Mouse (Mus musculus) spleen, adult 12 weeks (tissue): ENCODE measurements at regions not wholly inside any gene's neighbourhood (a gene's known extent, or its start where the extent isn't known, plus 50 kb on each side); places are given as distances from the start of the nearest gene placed in this dataset.

Experiments used
- DNase-seq: peaks from one replicate; pipeline ENCODE4 v3.0.0; 2022; ENCODE audit warnings: low spot score

DNA sequence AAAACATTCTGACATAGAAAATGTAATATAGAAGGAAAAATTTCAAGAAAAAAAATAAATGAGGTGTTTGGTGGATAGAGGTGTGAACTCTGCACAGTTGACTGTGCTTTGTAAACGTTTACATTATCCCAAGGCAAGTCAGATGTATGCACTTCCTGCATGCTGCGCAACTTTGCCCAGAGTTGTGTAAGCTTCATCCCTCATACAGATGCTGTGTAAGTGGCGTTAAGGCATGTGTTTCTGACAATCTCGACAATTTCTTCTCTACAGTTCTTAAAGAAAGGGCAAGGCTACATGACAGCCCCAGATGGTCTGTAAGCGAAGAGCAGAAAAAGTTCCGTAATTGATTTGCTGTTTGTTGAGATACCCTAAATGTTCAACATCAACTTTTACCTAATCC lies 476.6 kb upstream of the Pitx2 start:
- DNase-seq: no peak

DNA sequence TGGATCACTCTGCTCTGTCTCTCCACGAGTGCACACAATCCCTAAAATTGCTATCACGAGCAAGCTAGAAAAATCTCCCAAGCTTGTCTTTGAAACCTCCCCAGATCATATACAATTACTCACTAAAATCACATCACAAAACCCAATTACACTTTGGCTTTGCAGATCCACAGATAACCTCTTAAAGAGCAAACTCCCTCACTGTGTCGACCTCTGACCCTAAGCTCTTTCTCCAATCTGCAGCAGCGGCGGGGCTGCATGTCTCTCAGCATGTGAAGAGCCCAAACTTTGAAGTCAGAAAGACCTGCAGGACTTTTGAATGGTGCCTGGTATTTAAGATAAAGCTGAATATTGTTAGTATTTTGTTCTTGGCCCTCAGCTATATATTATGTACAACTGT lies 479.4 kb upstream of the Pitx2 start:
- no peak for DNase-seq

DNA sequence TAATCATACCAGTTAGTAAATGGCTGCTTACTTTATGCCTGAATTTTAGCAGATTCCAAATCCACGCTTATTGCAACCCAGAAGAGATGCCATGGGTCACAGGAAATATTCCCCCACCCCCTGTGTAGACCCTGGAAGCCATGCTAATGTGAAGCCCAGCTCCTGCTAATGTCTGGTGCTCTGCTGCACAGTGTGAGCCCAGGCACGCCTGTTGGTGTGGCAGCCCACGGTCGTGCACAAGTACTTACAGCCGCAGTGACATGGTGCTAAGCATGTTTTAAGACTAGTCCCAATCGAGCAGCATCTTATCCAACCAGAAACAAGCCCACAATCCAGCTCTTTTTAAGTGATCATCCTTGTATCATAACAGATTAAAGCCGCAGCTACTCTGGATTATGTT lies 480.5 kb upstream of the Pitx2 start:
- no peak for DNase-seq

DNA sequence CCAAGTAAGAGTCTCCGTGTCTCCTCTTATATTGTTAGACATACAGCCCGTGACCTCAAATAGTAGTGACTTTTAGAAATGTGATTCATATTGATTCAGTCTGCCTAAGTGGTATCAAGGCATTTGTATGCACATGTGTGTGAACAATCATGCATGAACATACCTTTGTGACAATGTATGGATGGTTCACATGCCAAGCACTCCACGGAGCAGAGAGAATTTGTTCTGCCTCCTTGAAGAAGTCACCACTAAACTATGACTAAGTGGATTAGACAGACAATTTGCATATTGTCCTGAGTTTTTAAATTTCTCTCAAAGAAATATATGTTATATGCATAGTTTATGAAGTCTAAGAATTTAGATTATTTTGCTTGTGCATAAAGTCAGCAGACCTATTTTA lies 492.4 kb upstream of the Pitx2 start:
- no peak for DNase-seq

DNA sequence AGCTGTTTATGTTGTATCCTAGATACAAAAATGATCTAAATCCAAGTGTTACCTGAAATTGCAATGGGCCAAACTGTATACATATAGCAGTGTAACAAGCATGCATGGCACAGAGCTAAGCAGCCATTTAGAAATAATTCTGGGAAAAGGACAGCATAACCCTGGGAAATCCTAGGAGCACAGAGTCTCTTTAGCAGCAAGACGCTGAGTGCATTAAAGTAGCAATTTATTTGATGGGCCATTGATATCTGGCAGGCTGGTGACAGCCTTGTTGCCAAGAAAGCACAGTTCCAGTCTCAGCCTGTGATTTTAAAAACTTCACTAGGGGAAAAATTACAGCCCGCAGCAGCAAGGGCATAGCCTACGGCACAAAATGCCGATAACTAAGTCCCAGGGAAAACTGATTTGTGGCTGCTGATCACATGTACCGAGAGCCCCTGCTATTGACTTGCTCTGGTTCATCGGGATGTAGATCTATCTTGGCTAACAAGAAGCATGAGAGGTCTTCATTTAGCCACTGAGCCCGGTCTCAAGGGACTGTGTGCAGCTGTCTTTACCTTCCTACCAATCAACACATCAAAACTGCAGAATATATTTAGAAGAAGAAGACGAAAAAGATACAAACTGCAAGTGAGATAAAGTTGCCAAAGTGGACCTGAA lies 531.1 kb upstream of the Pitx2 start:
- DNase-seq: no peak

DNA sequence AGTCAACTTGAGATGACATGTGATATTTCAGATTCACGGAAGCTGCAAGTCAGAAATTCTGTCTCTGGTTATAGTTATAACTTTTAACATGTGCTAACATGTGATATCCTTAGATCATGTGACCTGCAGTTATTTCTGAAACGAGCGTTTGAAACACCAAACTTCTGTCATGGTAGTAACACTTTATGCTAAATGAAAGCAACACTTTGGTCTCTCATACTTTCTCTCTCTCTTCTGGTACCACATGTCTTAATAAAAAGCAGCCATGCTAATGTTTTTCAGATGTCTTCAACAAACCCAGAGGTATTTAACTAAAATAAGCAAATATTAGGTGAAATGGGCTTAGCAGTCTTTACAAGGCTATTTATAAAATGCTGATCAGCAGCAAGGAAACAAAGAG lies 534.5 kb upstream of the Pitx2 start:
- no peak for DNase-seq

DNA sequence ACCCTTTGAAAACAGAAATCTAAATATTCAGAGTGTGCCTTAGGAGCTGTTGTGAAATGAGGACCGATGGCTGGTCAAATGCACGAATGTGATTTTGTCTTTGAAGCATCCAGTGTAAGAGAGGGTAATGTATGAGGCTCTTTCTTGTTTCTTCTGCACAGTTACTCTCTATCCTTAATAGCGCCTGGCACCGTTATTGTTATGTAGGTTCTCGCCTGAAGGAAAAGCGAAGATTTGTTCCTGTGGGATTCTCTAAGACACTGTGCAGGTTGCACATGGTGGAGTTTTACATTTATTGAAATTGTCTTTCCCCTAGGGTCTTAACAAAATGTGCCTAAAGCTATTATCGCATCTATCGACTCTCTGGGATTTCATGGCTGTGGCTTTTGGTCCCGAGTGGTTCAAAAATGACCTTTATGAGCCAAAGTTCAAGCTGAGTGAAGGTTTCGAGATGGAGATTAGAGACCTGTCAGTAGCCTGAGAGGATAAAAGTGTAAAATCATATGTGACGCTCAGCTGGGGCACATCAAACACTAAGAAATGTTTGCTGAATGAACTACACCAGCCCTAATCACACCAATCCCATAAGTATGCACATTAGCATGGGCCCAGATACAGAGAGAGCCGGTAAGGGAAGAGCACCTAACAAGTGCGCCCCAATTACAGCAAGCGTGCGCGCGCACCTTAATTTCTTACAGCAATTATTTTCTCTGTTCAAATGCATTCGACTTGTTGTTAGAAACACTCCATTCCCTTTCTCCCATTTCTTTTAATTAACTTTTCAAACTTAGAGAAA lies 562.5 kb upstream of the Pitx2 start:
- DNase-seq: no peak

DNA sequence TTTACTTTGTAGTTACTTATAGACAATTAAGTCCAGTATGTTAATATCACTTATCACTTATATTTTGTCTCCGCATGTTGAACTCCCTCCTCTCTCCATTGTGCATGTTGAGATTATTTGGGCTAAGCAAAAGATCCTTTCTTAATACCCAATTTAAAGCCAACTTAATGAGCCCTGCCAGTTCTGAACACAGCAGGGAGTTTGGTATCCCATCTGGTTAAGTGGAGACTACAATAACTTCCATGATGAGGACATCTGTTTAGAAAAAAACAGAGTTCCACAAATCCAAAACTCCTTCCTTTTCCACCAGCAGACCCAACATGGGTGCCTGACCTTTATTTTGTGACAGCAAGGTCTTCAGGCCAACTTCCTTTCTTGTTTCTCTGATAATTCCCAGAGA lies 572.0 kb upstream of the Pitx2 start:
- no peak for DNase-seq

DNA sequence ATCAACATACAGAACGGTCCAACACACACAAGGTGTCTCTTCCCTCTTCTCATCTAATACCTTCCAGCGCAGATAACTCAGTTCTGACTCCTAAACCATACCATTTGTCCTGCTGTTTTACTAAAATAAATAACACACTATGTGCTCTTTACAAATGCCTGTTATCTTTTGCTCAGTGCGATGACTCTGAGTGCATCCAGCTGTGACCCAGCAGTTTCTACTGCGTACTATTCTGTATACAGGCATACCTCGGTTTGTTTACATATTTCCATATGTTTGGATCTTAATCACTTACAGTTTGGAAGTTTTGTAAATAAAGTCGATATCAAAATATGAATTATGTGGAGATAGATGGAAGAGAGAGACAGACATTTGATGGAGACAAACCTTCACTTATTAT lies 583.0 kb upstream of the Pitx2 start:
- no peak for DNase-seq

DNA sequence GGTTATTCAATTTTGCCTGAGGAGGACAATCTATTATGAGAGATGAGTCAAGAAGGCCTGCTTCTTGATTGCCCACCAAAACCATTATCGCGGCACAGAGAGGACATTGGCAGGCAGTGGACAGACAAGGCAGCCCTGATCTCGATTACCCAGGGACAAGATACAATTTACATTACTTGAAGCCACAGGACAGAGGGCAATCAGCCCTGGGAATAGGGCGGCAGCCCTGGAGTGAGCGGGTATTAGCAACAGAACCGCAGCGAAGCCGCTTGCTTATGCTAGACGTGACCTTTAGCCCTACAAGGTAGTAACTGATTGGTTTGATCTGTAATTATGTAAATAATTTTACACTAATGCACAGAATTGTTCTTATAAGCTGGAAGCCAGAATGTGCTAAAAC lies 586.0 kb upstream of the Pitx2 start:
- DNase-seq: no peak

DNA sequence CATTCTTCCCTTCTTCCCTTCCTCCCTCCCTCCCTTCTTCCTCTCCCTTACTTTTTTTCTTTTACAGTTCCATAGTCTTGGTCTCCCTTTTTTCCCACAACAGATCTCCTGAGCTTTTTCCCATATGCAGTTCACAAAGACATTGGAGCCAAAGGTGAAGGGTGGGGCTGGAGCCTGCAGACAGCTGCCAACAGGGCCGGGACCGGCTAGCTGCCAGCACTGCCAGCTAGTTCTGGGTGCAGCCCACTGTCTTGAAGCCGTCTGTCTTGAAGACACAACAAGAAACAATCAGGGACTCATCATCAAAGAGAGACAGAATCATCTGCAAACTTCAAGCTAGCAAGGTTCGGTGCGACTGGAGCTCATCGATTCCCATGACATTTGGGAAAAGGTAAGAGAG lies 588.9 kb upstream of the Pitx2 start:
- DNase-seq: no peak

DNA sequence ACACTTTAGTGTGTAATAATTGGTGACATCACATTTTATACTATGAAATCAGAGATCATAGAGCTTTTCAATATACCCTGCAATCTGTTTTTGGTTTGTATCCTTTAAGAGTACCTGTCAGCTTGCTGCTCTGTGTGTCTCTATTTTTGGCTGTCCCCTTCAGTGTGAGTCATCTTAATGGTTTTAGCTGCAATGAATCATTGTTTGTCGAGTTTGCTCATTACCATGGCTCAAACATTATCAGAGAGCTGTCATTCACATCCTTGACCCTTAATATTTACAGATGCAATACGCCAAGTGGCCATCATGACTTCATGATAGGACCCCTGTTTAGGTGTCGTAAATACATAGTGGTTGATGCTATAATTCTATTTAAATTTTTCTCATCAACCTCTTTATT lies 591.0 kb upstream of the Pitx2 start:
- no peak for DNase-seq

DNA sequence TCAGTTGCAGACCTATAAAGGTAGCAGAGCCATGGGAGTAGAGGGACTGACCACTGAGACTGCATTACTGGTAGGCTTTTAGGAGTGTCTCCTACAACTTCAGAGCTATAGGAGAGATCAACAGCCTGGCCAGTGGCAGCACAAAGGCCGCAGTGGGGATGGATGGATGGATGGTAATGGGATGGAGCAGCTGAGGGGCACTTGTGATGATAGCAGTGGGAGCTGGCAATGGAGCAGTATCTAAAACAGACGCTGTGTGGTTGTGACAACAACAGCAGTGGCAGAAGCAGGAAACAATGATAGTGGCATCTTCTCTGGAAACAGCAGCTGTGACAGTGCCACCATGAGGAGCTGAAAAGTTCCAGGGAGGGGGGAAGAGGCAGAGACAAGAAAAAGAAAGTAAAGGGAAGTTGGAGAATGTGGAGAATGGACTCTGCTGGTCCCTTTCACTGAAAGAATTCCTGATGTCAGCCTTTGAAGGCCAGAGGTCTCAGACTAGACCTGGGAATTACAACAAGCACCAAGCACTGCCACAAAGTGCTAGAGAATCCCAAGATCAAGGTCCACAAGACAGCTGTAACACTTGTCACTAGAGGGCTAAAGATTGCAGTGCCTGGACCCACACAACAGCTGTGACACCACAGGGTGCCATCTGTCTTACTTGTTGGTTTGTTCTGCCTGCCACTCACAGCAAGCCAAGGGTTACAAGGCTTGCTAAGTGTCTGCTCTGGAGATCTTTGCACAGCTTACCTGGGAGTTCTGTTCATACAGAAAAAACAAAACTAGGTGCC lies 624.1 kb upstream of the Pitx2 start:
- no peak for DNase-seq

DNA sequence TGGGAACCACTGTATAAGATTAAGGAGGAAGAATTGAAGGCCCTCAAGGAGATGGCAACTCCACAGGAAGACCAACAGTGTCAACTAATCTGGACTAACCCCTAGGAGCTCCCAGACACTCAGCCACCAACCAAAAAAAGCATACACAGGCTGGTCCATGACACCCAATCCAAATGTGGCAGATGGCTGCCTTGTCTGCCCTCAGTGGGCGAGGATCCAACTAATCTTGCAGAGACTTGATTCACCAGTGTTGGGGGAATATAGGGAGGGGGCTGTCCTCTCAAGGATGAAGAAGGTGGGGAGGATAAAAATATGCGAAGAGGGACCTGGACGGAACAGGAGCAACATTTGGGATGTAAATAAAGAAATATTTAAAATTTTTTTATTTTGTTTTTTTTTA lies 629.1 kb upstream of the Pitx2 start:
- DNase-seq: no peak

DNA sequence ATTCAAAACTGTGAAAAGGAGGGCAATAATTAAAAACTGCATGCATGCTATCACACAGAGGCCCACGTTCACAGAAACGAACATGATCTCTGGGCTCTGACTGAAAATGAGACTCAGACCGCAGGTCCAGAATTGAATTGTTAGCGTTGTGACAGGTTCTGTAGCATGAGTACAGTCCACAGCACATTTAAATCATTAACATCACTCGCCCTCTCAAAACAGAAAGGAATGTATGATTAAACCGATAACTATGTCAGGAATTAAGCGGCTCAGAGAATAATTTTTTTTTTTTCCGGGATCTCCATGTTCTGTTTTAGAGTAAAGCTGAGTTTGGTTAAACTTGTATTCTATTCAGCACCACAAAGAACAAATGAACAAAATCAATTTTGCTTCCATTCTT lies 634.3 kb upstream of the Pitx2 start:
- no peak for DNase-seq

DNA sequence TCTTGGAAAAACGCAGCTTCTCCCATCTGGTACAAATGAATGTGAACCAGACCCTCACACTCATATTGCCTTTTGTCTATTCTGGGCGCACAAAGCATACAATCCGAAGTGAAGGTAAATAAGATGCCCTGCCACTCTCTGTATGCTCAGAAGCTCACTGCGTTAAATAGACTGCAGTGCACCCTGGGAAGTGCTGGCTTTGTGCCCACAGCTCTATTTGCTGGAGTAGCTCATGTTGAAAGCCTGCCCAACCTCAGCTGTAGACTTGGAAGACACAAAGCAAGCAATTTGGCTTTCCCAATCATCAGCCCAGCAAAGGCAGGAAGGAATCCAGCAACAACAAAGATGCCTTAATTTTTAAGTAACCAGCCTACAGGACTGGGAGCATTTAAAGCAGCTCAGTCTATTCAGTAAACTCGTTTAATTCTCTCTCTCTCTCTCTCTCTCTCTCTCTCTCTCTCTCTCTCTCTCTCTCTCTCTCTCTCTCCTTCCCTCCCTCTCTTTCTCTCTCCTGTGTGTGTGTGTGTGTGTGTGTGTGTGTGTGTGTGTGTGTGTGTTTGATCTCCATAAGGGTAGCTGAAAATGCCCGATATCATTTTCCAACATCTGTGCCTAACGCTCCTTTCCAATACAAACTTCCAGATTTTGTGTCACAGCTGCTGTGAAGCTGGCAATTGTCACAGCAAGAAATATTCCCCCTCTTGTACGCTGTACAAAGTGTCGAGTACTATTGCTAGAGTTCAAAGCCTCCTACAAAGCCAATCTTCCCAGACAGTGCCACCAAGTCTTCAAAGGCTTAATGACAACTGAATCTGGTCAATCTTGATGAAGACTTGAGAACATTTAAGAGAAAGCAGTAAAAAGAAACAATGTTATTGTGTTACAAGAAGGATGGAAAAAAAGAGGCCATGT lies 650.5 kb upstream of the Fam241a start:
- DNase-seq: no peak

DNA sequence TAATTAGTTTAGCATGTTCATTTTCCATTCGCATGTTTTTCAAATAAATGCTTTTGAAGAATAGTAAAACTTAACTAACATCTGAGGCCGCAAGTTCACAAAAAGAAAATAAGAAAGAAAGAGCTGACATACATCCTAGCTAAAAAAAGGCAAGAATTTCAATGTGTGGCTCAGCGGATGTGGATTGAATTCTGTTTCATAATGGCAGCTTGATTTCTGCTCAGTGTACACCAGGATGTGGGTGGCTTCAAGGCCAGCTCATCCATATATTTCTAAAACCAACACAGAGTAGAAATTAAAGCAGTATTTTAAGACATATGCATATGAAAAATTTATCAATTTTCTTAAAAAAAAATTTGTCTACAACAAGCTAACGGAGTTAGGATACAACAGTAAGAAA lies 629.3 kb upstream of the Fam241a start:
- no peak for DNase-seq

DNA sequence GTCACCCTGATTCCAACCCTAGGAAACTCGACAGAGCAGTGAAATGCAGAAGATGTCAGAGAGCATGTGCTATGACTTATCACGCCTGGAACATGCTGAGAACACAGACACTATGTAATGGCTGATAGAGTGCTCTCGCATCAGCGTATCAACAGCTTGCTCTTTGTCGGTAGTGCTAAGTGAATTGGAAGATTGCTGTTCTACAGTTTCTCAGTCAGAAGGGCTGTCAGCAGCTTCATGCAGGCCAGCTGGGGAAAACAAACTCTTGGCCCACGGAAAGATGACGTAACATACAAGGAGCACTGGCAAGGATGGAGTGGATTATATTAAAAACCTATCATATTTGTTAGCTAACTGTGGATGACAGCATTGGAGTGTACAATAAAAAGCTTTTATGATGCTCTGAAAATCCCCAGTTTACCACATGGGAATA lies 624.6 kb upstream of the Fam241a start:
- DNase-seq: no peak

DNA sequence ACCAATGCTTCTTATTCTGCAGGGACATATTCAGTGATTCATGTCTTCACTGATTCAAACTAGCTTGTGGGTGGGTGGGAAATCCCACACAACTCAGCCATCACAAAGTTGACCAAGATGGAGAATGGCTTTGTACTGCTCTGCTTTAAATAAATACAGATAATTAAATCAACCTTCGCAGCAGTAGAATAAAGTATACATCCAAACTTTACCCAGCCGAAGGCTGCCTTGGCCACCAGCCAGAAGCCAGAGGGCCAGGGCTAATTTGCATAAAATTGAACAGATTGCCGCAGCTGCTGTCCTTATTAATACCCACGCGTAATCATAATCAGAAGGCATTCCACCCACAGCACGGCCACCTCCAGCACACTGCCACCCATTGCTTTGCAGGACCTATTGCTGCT lies 623.8 kb upstream of the Fam241a start:
- DNase-seq: no peak

DNA sequence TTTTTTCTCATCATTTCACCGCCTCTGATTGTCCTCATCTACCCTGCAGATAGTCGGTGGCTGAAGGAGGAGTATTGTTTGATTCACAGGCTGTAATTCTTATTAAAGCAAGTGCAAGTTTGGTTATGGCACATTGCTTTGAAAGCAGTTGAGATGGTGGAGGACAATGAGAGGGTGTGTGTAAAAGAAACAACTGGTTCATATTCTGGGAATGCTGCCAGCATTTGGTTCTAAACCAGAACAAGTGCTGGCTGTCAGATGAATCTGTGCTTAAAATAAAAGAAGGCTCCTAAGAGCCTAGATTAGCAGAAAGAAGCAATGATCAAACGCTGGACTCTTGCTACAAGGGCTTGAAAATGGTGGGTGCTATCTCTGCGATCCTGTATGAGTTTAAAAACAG lies 622.7 kb upstream of the Fam241a start:
- no peak for DNase-seq

DNA sequence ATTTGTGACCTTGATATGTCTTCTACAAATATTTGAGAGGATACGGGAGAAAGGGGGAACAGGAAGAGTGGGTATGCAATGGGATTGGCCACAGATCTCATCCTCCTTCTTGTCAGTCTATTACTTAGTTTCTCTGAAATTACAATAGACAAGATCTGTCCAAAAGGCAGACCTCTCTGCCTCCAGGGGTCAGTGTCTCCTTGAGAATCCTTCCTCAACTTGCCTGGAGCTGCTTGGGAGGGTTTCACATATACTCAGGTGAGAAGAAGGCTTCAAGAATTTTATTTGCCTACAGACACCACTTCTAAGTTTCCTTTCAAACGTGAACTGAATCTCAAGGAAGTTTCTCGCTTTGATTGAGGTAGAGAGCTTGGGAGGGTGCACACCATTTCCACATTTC lies 575.0 kb upstream of the Fam241a start:
- DNase-seq: no peak

DNA sequence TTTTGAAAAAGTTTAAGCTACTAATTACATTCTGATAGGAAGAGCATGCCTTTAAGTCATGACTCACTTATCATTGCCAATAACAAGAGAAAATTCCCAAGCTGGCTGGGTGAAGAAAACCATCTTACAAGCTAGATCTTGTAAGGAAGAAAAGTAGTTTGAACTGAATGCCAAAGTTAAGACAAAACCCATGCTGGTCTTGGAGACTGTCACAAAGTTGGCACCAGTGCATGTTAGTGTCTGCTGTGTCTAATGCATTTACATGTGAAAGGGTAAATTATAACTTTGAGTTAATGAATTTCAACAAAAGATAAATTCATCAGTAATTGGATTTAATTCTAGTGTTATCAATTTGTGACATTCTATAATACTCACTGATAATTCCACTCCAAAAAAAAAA lies 533.6 kb upstream of the Fam241a start:
- DNase-seq: no peak
